Mouse (Mus musculus) T-helper 2 cell (primary cell): ENCODE results near the gene Hyou1.

ENCODE experiments used
- in situ Hi-C: fragments of 300-600 bp; cut with MboI, MseI; formaldehyde crosslinking; loops from one replicate; pipeline ENCODE4 v1.15.1; 2025; ENCODE audit warnings: high pct_unique_total_duplicates

Hyou1 gene

DNA sequence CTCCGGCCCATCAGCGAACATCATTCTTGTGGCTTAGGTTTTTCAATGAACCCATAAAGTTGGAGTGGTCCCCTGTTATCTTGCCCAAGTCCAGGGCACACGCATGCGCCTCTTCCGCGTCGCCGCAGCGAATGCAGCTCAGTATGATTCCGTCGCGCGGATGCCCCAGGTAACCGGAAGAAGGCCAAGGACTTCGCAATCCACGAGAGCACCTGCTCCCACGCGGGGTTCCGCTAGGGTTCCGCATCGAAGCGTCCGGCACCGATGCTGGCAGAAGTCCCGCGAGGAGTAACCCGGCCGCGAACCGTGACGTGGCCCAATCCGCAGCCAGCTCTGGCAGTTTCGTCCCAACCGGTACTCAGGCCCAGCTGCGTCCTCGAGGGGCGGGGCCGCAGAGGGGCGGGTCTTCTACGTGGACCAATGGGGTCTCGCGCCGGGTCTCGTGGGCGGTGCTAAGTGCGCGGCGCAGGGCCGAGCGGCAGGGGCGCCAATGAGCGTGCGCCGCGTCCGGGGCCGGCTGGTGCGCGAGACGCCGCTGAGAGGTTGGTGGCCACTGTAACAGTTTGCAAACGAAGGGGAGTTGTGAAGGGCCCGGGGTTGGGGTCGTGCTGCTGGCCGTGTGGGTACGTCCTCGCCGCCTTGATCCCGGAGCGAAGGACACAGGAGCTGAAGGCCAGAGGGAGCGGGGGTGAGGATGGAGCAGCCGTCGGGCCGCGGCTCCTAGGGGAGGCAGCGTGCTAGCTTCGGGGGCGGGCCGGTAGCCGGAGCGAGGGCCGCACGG, at the start of gene Hyou1:
Hyou1 (plus strand) TSS at position 437 of the 781 bp plus-strand sequence.
- in situ Hi-C loops: no loop called here

DNA sequence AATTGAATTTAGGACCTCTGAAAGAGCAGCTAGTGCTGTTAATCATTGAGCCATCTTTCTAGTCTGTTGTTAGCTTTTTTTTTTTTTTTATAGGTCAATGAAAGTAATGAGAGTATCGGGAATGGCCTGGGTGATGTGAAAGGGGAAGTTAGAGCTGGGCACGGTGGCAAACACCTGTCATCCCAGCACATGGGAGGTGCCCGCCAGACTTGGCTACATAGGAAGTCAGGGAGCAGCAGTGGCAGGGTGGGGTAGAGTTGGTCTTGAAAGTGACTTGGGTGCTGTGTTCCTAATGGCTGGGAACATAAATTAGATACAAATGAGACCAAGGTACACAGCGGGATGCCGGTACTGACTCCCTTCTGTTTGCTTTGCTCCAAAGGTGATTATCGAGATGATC, 48.6 kb upstream of the Hyou1 start:
- in situ Hi-C loops: loop anchor here (10.0 kb wide), 1 partner anchor 1654 kb away; no protein-coding TSS in a partner anchor

DNA sequence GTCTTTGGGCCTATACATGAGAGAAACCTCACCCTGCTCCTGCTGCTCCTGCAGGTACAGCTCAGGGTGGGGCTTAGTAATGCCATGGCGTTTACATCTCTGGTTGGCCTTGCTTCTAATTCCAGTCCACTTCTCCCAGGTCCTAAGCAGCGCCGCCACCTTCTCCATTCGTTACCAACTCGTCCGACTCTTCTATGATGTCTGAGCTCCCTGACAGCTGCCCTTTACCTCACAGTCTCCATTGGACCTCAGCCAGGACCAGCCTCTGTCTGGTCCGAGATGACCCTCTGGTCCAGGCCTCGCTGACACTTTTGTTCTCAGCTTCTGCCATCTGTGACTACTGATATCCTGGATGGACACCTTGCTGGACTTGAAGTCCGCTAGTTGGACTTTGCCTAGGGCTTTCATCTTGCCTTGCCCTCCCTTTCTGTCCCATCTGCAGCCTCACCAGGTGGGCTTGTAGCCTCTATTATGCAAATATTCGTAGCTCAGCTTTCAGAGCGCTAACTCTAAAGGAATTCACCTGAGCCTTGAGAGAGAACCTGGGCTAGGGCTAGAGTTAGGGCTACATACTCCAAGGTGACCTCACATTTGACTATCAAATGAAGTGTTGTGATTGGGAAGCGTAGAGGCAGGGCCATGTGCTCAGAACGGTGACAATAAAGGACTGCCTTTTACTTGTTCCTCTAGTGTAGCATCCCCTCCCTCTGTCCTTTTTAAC, 46.2 kb upstream of the Hyou1 start:
- in situ Hi-C loops: loop anchor here (10.0 kb wide), 1 partner anchor 1652 kb away; no protein-coding TSS in a partner anchor

DNA sequence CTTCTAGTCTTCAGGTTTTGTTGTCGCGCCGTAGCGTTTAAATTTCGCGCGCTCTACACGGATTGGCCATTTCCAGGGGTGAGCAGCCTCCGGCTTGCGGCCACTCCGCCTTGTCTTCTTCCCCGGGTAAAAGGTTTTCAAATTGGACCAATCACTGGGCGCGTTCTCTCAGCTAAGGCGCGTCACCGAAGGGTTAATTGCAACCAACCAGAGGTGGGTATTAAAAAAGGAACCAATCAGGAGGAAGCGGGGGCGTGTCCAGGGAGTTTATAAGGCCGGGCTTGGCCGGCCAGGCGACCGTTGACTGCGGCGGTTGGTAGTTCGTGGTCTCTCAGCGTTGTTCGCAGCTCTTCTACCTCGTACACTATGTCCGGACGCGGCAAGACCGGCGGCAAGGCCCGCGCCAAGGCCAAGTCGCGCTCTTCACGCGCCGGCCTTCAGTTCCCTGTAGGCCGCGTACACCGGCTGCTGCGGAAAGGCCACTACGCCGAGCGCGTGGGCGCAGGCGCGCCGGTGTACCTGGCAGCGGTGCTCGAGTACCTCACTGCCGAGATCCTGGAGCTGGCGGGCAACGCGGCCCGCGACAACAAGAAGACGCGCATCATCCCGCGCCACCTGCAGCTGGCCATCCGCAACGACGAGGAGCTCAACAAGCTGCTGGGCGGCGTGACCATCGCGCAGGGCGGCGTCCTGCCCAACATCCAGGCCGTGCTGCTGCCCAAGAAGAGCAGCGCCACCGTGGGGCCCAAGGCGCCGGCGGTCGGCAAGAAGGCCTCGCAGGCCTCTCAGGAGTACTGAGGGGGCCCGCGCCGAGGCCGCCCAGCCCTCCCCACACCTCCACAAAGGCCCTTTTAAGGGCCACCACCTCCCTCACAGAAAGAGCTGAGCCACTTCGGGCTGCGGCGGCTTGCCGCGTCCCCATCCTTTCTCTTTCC, 44.6 kb upstream of the Hyou1 start, which contains the start of gene H2afx:
H2afx (plus strand) TSS at position 299 of the 935 bp plus-strand sequence.
- in situ Hi-C loops: loop anchor here (10.0 kb wide), 1 partner anchor 1650 kb away; no protein-coding TSS in a partner anchor

DNA sequence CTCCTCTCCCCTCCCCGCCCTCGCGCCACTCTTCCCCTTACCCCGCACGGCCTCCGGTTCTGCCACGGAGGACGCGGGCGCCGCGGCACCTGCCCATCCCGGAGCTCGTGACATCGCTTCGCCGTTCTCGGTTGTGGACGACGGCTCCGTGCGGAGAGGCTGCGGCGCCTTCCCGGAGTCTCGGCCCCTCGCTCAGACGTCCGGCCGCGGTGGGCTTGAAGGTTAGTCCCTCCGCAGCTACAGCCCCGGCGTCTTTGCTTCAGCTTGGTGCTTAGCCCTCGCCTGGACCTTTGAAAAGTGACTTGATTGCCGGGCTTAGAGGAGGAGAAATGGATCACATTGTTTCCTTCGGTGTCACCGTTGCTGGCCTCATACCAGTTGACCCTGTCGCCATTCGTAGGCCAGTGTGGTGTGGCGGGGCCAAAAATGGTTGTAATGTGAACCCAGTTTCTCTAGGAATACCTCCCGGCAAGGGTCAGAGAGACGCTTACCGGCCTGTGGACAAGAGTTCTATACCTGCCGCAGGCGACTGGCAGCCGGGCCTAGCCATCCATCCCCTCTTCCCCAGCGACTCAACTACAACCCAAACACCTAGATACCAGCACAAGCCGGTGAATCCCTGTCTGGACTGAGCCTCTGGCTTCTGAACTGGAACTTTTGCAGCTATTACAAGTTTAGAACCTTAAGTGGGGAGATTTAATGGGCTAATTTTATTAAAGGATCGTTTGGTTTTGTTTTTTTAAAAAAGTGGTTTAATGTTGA, 43.8 kb upstream of the Hyou1 start:
- in situ Hi-C loops: loop anchor here (10.0 kb wide), 1 partner anchor 1649 kb away; no protein-coding TSS in a partner anchor

DNA sequence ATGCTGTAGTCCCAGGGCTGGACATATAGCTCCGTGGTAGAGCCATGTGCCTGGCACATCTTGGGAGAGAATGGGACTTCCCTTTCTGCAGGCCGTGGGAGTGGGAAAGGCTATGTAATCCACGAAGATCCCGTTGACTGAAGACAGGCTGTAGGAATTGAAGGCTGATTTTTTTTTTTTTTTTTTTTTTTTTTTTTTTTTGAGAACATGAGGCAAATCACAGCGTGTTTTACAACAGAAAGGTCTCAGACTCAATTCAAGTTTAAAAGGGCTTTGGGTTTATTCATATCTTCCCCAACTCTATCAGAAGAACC, 43.2 kb upstream of the Hyou1 start:
- in situ Hi-C loops: loop anchor here (10.0 kb wide), 1 partner anchor 1649 kb away; no protein-coding TSS in a partner anchor

DNA sequence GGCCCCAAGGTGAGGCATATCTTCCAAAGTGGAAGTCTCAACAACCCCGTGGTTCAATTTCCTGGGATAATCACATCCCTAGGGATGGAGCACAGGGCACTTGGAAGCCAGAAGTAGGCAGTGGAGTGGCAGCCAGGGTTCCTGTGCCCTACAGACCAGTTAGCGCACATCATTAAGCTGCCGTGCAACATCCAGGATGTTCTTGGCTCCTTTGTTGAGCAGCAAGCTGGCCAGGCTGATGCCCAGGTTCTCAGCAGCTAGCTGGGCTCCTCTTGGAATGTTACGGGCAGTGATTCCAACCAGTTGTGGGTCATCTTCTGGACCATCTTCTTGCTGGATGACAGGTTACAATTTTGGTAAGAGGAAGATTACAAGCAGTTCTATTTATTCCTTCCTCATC, 42.8 kb upstream of the Hyou1 start:
- in situ Hi-C loops: loop anchor here (10.0 kb wide), 1 partner anchor 1648 kb away; no protein-coding TSS in a partner anchor

DNA sequence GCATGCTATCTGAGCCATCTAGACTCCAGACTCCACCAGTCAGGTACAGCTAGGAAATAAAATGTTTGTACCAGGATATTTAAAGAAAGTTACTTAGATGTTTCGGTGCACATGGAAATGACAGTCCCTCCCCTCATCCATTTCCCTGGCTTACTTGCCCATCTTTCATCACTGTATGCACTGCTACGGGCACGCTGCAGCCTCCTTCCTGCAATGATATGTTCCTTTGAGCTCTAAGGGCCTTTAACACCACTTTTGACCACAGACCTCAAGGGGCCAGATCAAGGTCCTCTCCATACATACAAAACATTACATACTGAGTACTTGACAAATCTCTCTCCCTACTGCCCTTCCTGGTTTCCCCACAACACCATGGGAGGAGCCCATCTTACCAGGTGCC, 42.3 kb upstream of the Hyou1 start:
- in situ Hi-C loops: loop anchor here (10.0 kb wide), 1 partner anchor 1648 kb away; no protein-coding TSS in a partner anchor

DNA sequence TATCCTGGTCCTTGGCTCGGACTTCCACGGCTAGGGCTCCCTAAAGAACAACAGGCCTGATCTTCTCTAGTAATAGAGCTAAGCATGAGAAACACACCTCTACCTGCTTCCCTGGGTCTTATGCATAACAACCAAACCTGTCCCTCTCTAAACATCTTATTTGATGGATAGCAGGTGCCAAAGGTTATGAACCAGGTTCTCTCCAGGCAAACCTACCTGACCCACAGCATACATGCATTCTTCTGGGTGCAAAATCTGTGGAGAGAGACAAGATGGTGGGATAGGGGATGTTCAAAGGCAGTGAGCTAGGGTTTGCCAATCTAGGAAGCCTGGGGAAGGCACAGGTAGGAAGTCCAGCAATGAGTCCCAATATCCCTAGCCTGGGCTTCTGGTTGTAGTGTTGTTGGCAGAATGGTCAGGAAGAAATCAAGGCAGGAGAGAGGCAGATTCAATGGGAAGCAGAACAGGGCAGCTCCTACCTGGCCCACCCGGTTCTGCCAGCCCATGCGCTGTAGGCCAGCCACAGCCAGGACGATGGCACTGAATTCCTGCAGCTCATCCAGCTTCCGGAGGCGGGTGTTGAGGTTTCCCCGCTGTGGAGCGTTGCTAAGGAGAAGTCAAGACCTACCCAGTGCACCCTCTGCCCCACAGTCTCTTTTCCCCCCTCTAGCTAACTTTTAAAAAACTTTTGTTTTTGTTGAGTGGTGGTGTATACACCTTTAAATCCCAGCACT, 41.7 kb upstream of the Hyou1 start:
- in situ Hi-C loops: loop anchor here (10.0 kb wide), 1 partner anchor 1647 kb away; no protein-coding TSS in a partner anchor

DNA sequence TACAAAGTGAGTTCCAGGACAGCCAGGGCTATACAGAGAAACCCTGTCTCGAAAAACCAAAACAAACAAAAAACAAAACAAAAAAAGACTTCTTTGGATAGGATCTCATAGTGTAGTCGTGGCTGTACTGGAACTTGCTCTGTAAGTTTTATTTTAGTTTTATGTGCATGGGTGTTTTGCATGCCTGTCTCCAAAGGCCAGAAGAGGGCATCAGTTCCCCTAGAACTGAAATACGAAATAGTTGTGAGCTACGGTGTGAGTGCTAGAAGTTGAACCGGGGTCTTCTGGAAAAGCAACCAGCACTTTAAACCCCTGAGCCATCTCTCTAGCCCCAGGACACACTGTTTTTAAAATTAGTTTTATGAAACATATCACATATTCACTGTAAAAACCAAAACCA, 40.7 kb upstream of the Hyou1 start:
- in situ Hi-C loops: loop anchor here (10.0 kb wide), 1 partner anchor 1646 kb away; no protein-coding TSS in a partner anchor

DNA sequence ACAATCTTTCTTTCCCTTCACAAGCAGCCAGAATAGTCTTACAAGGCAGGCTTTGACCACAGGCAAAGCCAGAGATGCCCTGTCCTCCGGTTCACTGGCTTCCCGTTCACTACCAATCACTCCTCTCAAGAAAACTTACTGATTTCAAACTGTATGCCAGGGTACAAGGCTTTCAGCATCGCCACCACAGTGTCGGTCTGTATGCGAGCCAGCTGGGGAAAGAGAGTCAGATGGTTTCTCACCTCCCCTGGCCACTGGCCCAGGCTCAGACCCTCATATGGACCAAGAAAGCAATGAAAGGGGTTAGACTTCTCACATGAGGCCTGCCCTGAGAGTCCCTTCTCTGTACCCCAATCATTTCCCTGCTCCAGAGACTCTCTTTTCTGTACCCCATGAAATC, 37.8 kb upstream of the Hyou1 start:
- in situ Hi-C loops: loop anchor here (5.0 kb wide), 1 partner anchor 56 kb away; the partner anchor contains the start of gene Slc37a4

DNA sequence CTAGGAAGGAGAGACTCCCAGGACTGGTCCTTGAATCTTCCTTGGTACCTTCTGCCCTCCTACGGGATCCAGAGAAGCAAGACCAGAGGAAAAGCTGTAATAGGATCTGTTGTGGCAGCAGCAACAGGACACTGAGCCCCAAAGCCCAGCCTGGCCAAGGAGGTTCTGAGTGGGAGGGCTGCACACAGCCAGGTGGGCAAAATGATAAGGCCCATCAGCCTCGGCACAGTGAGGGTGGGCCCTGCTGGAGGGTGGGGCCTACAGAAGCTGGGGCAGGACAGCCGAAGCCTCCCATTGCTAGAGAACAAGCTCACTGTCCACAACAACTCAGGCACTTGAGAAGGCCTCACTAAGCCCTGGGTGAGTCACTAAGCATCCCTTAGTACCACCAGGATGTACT, 37.1 kb upstream of the Hyou1 start:
- in situ Hi-C loops: loop anchor here (5.0 kb wide), 1 partner anchor 55 kb away; the partner anchor contains the start of gene Slc37a4

DNA sequence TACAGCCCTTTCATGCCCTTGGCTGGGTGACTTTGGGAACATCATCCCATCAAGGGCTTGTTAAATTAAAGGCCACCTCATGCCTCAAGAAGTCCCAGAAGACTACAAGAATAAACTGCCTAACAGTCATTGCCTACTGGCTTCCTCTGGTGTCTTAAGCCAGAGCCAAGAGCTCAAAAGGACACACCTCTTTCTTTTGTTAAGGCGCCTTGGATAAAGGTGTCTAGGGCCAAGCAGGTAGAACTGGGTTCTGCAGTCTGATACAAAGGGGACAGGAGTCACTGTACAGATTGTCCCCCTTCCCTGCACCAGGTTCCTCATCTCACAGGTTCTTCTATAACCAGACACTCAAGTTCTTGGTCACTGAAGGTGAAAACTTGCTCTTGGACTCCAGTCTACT, 36.7 kb upstream of the Hyou1 start:
- in situ Hi-C loops: loop anchor here (5.0 kb wide), 1 partner anchor 55 kb away; the partner anchor contains the start of gene Slc37a4

DNA sequence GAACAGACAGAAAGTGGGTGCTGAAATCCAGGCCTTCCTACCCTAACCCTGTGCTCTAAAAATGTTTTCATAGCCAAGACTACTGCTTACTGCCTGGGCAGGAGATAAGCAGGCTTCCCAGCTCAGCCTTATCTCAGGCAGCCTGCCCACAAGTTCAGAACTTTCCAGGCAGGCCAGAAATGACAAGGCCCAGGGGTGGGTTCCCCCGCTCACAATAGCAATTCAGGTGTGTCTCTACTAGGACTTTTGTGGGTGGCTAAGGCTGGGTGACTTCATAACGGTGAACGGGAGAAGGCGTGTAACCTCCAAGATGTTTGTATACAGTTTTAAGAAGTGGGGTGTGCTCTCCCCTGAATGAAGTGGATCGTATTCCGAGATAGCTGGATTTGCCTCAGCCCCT, 36.0 kb upstream of the Hyou1 start:
- in situ Hi-C loops: loop anchor here (5.0 kb wide), 1 partner anchor 54 kb away; the partner anchor contains the start of gene Slc37a4

DNA sequence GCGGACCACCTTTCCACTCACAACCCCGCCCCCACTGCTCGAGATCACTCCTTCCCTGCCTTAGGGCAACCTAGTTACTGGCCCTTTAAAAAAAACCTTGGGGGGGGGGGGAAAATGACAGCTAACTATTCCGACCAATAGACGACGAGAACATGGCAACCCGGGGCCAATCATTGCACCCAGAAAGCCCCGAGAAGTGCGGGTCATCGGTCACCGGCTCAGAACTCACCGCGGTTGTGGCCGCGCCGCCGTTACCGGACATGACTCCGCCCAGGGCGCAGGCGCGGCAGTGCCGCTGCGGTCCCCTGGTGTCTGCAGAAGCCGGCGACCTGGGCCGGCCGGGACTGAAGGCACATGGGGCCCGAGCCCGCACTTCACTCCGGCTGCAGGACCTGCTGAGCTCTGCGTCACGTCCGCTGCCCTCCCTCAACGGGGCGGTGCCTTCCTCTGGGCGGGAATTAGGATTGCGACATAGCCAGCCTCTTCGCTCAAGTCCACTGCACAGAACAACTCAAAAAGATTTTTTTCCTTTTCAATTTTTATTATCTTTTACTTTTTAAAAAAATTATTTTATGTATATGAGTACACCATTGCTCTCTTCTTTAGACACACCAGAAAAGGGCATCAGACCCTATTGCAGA, 35.4 kb upstream of the Hyou1 start, which contains the start of gene Hmbs:
Hmbs (minus strand) TSS at position 448 of the 641 bp plus-strand sequence.
- in situ Hi-C loops: loop anchor here (5.0 kb wide), 1 partner anchor 53 kb away; the partner anchor contains the start of gene Slc37a4

DNA sequence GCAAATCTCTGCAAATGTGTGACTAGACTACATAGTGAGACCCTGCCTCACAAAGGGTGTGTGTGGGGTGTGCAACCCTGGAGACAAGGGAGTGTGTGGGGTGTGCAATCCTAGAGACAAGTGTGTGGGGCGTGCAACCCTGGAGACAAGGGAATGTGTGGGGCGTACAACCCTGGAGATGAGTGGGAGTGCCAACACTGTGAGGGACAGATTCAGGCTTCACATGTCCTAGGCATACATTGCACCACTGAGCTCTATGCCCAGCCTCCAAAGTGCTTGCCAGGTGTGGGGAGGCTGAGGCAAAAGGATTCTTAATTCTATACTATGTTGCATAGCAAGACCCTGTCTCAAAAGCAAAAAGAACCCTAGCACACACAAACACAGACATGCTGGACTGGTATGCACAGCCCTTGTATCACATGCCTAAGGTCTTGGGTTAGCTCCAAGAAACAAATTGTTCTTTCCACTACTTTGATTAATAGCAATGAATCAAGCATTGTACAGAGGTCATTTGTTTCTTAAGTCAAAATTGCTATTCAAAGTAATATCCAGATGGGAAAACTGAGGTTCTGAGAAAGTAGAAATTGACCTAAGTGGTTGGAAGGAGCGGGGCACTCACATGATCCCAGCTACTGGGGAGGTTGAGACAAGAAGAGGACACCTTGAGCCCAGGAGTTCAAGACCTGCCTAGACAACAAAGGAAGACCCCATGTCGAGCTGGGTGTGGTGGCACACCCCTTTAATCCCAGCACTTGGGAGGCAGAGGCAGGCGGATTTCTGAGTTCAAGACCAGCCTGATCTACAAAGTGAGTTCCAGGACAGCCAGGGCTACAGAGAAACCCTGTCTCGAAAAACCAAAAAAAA, 33.5 kb upstream of the Hyou1 start:
- in situ Hi-C loops: no loop called here

DNA sequence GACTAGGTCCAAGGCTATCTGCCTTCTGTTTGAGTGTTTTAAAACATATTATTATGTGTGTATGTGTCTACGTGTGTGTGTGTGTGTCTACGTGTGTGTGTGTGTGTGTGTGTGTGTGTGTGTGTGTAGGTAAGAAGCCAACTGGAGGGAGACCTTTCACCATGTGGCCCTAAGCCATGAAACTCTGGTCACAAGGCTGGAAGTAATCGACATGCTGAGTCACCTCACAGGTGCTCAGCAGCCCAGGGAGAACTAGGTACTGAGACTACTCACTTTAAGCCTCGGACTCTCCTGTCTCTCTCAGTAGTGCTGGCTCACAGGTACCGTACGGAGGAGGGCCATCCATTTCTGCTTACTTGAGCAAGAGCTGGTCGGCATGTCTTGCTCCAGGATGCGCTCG, 32.1 kb upstream of the Hyou1 start:
- in situ Hi-C loops: no loop called here

DNA sequence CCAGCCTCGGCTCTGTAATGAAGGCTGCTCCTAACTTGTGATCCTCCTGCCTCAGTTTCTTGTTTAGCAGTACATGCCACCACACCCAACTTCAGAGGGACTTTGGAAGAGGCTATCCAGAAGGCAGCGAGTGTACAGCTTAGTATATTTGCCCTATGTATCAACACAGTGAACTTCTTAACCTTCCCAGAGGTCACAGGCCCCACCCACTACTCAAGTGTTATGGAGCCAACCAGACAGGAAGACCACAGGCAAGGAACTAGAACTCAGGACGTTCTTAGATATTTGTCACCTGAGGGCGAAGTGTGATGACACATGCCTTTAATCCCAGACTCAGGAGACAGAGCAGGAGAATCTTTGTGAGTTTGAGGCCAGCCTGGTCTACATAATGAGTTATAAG, 31.7 kb upstream of the Hyou1 start:
- in situ Hi-C loops: no loop called here
